Mouse (Mus musculus): ENCODE measurements around the gene Chga. TPM values are rescaled to one million over a fixed set of nuclear protein-coding genes. Genes with fewer than 3 reads are reported as not detected.
A peak's percentile ranks its signal among the peaks of the same experiment; 100 is the strongest.

The Chga gene
- polyA plus RNA-seq, 1 experiment, result not detected

GRCm38 (mm10) chr12:102593699-102594098 lies 38.9 kb downstream of the Chga start:
- H3K4me1 ChIP-seq (ENCODE audit: control insufficient read depth, insufficient read depth, low read length), result no peaks in the 10 kb centered on the region
- H3K27ac ChIP-seq (ENCODE audit: insufficient read depth, low read depth, low read length), result no peak overlapping the region
- no peak overlapping the region for H3K4me3 ChIP-seq (ENCODE audit: insufficient read depth, low read length)
- TF ChIP-seq CTCF (IDR thresholded peaks at IDR 0.05; ENCODE audit: low read depth, low read length) (no peak), POLR2A (IDR thresholded peaks at IDR 0.05; ENCODE audit: borderline replicate concordance, low read depth, low read length) (no peak)

DNA sequence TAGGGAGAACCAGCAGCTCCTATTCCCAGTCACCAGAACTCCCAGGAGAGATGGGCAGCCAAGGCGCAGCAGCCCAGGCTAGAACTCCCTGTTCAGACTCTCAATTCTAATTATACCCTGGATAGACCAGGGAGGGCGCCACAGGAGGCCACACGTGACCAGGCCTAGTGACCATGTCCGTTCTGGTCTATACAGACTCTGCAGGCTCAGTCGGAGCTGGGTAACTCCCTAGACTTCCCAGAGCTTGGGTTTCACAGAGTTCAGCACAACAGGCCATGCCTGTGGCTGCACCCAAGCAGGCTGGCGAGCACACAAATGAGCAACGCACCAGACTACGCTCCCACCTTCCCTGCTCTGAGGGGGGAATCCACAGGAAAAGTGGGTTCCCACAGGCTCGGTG lies 39.9 kb downstream of the Chga start:
- Histone ChIP-seq H3K4me3 (ENCODE audit: insufficient read depth, low read length) (no peak overlapping the region), H3K27ac (ENCODE audit: insufficient read depth, low read depth, low read length) (no peak overlapping the region), H3K4me1 (ENCODE audit: control insufficient read depth, insufficient read depth, low read length) (no peaks in the 10 kb centered on the region)
- TF ChIP-seq POLR2A (IDR thresholded peaks at IDR 0.05; ENCODE audit: borderline replicate concordance, low read depth, low read length) (no peak), CTCF (IDR thresholded peaks at IDR 0.05; ENCODE audit: low read depth, low read length) (no peak)

DNA sequence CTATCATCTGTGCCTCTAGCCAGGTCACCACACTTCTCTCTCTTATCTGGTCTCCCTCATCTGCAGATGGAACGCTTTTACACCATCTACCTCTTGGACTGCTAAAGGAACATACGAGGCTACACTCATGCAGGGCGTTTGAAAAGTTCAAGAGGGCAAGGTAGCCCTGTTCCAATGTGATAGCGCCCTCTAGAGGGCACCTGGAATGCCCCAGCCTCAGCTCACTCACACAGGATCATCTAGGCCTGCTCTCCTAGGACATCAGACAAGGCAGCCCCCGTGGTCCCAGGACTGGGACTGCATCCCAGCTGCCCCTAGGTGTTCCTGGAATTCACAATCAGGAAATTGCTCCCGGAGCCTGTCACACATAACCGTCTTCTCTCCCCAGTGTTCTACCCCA lies 41.6 kb downstream of the Chga start:
- H3K27ac ChIP-seq (ENCODE audit: insufficient read depth, low read depth, low read length), result no peak overlapping the region
- no peak overlapping the region for H3K4me3 ChIP-seq (ENCODE audit: insufficient read depth, low read length)
- TF ChIP-seq POLR2A (IDR thresholded peaks at IDR 0.05; ENCODE audit: borderline replicate concordance, low read depth, low read length) (no peak), CTCF (IDR thresholded peaks at IDR 0.05; ENCODE audit: low read depth, low read length) (peak; percentile 87)

GRCm38 (mm10) chr12:102597466-102597865 lies 42.7 kb downstream of the Chga start:
- H3K4me1 ChIP-seq (ENCODE audit: control insufficient read depth, insufficient read depth, low read length), result no peaks in the 10 kb centered on the region
- H3K4me3 ChIP-seq (ENCODE audit: insufficient read depth, low read length), result no peak overlapping the region
- TF ChIP-seq CTCF (IDR thresholded peaks at IDR 0.05; ENCODE audit: low read depth, low read length), result no peak
- TF ChIP-seq POLR2A (IDR thresholded peaks at IDR 0.05; ENCODE audit: borderline replicate concordance, low read depth, low read length), result no peak
- H3K27ac ChIP-seq (ENCODE audit: insufficient read depth, low read depth, low read length), result no peak overlapping the region

More for the DNA sequence above, 41.6 kb downstream of the Chga start:
- H3K4me1 ChIP-seq (ENCODE audit: control insufficient read depth, insufficient read depth, low read length), result no peaks in the 10 kb centered on the region

DNA sequence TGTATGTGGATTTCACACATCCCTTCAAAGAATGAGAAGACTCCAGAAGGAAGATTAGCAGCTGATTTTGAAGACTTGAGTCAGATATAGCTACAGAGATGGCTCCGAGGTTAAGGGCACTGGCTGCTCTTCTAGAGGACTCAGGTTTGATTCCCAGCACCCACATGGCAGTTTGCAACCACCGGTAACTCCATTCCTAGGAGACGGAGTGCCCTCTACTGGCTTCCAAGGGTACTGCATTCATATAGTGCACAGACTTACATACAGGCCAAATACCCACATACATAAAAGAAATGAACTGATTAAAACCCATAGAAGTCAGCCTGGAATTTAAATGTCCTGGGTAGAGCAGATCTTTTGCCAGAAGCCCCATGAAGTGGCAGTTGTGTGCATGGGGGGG lies 43.8 kb downstream of the Chga start:
- no peaks in the 10 kb centered on the region for H3K4me1 ChIP-seq (ENCODE audit: control insufficient read depth, insufficient read depth, low read length)
- H3K27ac ChIP-seq (ENCODE audit: insufficient read depth, low read depth, low read length), result no peak overlapping the region
- H3K4me3 ChIP-seq (ENCODE audit: insufficient read depth, low read length), result no peak overlapping the region
- TF ChIP-seq CTCF (IDR thresholded peaks at IDR 0.05; ENCODE audit: low read depth, low read length), result no peak
- TF ChIP-seq POLR2A (IDR thresholded peaks at IDR 0.05; ENCODE audit: borderline replicate concordance, low read depth, low read length), result no peak

- Histone ChIP-seq H3K27ac (ENCODE audit: insufficient read depth, low read depth, low read length) (no peak overlapping the region), H3K4me1 (ENCODE audit: control insufficient read depth, insufficient read depth, low read length) (no peaks in the 10 kb centered on the region), H3K4me3 (ENCODE audit: insufficient read depth, low read length) (no peak overlapping the region)
- TF ChIP-seq CTCF (IDR thresholded peaks at IDR 0.05; ENCODE audit: low read depth, low read length) (no peak), POLR2A (IDR thresholded peaks at IDR 0.05; ENCODE audit: borderline replicate concordance, low read depth, low read length) (no peak)
Observed at GRCm38 (mm10) chr12:102599801-102600200, 45.0 kb downstream of the Chga start.

- Histone ChIP-seq H3K4me1 (ENCODE audit: control insufficient read depth, insufficient read depth, low read length) (no peaks in the 10 kb centered on the region), H3K27ac (ENCODE audit: insufficient read depth, low read depth, low read length) (no peak overlapping the region), H3K4me3 (ENCODE audit: insufficient read depth, low read length) (no peak overlapping the region)
- TF ChIP-seq CTCF (IDR thresholded peaks at IDR 0.05; ENCODE audit: low read depth, low read length), result no peak
Observed at GRCm38 (mm10) chr12:102600345-102600744, 45.6 kb downstream of the Chga start.

DNA sequence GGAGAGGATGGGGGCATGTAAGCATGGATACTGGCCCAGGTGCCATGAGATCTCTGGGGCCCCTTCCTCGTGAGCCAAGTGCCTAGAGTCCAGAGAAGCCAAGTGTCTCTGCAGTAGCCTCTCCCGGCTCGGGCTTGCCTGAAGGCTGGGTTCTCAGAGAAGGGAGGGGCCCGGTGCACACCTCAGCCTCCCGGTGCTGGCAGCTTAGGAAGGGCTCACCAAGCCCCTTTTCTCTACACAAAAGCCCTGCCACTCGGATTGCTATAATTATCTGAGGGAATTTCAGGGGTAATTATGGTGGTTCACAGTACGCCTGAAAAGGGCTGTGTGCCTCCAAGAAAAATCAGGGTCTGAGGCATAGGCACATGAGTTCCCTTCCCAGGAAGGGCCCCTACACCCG lies 47.1 kb downstream of the Chga start:
- TF ChIP-seq CTCF (IDR thresholded peaks at IDR 0.05; ENCODE audit: low read depth, low read length) (no peak), POLR2A (IDR thresholded peaks at IDR 0.05; ENCODE audit: borderline replicate concordance, low read depth, low read length) (no peak)
- H3K27ac ChIP-seq (ENCODE audit: insufficient read depth, low read depth, low read length), result no peak overlapping the region
- H3K4me1 ChIP-seq (ENCODE audit: control insufficient read depth, insufficient read depth, low read length), result no peaks in the 10 kb centered on the region
- no peak overlapping the region for H3K4me3 ChIP-seq (ENCODE audit: insufficient read depth, low read length)

DNA sequence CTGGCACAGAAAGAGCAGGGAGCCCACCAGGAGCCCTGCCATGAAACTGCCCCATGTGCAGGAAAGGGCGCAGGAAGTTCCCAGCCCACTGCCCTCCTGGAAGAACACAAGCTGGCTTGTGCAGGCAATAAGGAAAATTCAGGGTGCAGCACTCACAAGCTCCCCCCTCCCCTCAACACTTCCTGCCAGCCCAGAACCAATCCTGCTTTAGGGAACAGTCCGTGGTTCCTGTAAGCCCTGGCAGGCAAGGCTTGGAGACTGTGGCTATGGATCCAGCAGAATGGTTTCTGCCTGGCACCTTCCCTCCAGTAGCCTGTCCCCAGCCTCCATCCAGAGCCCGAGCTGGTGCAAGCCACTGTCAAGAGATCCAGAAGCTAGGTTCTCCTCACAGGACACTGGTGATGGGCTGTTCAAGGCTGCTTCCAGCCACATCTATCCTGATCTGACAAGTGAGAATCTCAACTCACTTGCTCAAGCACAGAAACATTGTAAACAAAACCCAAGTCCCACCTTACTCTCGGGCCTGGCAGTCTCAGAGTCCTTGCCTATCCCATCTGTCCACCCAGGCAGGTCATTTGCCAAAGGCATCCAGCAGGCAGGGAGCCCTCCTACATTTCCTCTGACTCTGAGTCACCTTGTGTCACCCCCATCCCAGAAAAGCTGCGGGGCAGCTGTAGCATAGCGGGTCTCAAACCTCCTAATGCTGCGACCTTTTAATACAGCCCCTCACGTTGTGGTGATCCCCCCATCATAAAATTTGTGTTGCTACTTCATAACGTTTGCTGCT lies 47.7 kb downstream of the Chga start:
- no peak overlapping the region for H3K27ac ChIP-seq (ENCODE audit: insufficient read depth, low read depth, low read length)
- no peaks in the 10 kb centered on the region for H3K4me1 ChIP-seq (ENCODE audit: control insufficient read depth, insufficient read depth, low read length)
- TF ChIP-seq CTCF (IDR thresholded peaks at IDR 0.05; ENCODE audit: low read depth, low read length), result no peak
- no peak for TF ChIP-seq POLR2A (IDR thresholded peaks at IDR 0.05; ENCODE audit: borderline replicate concordance, low read depth, low read length)

GRCm38 (mm10) chr12:102605607-102606006 lies 50.8 kb downstream of the Chga start:
- no peak for TF ChIP-seq POLR2A (IDR thresholded peaks at IDR 0.05; ENCODE audit: borderline replicate concordance, low read depth, low read length)
- Histone ChIP-seq H3K4me1 (ENCODE audit: control insufficient read depth, insufficient read depth, low read length) (no peaks in the 10 kb centered on the region), H3K27ac (ENCODE audit: insufficient read depth, low read depth, low read length) (no peak overlapping the region), H3K4me3 (ENCODE audit: insufficient read depth, low read length) (no peak overlapping the region)

More for the DNA sequence above, 47.7 kb downstream of the Chga start:
- H3K4me3 ChIP-seq (ENCODE audit: insufficient read depth, low read length), result no peak overlapping the region
